Mouse (Mus musculus): ENCODE data around the gene Bmi1. TPM values are rescaled to one million over a fixed set of nuclear protein-coding genes. Genes with fewer than 3 reads are reported as not detected.

Bmi1 gene
- polyA plus RNA-seq (2012): 78.0 and 110 TPM in 2 replicates

DNA sequence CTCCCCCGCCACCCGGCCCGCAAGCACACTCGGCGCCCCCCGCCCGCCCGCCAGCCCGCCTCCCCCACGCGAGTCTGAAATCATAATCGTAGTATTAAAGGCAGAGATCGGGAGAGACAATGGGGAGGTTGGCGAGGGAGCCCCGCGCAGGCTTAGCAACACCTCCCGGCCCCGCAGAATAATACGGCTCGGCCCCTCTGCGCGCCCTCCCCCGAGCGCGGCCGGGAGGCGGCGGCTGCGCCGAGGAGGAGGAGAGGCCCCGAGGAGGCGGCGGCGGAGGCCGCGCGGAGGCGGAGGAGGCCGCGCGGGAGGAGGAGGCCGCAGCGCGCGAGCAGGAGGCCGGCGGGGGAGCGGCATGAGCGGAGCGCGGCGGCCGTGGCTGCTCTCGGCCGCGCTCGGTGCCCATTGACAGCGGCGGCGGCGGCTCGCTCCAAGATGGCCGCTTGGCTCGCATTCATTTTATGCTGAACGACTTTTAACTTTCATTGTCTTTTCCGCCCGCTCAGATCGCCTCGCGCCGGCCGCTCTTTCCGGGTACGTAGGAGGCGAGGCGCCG is at the start of gene Bmi1:
Bmi1 (plus strand) TSS at position 83 of the 556 bp plus-strand sequence.
- no peak for TF ChIP-seq GATA1 (IDR thresholded peaks at IDR 0.05; ENCODE audit: low read length)

DNA sequence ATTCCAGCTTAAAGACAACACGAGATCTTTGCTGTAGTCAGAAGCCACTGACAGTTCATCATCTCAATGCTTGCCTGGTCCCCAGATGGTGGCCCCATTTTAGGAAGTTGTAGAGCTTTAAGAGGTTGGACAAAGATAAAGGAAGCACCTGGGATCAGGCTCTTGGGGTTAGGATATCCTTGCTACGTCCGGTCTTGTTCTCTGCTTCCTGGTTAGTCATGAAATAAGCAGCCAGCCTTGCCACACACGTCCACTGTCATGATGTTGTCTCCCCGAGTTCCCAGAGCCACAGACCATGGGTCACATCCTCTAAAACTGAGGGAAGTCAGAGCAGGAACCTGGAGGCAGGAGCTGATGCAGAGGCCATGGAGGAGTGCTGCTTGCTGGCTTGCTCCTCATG is 46.3 kb upstream of the Bmi1 start:
- TF ChIP-seq GATA1 (IDR thresholded peaks at IDR 0.05; ENCODE audit: low read length): no peak

DNA sequence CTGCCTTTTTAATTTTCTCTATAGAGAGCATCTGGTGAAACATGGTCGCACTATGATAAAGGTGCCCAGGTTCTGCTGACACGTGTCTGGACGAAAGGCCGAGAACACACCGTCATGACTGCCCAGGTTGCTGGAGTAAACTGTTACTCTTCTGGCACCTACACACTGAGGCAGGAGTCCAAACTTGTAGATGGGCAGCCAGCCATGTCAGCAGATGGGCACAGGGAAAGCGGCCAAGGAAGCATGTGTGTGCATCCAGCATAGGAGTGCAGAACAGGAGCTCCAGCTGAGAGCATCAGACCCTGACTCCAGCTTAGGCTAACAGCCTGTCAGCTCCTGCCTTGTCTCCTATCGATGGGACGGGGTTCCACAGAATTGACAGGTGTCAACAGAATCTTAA is 41.8 kb upstream of the Bmi1 start:
- TF ChIP-seq GATA1 (IDR thresholded peaks at IDR 0.05; ENCODE audit: low read length): no peak

DNA sequence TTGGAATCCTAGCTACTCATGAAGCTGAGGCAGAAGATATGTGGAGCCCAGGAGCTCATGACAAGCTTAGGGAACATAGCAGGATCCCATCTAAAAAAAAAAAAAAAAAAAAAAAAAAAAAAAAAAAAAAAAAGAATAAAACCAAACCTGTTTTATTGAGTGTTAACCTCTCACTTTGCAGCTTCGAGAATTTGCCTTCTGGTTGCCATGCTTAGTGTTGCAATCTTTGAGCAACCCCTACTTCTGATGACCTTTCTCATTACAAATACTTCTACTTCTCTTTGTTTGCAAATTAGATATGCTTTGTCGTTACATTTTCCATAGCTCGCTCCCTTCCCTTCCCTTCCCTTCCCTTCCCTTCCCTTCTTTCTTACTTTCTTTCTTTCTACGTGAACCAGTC is 28.3 kb upstream of the Bmi1 start:
- TF ChIP-seq GATA1 (IDR thresholded peaks at IDR 0.05; ENCODE audit: low read length): no peak

DNA sequence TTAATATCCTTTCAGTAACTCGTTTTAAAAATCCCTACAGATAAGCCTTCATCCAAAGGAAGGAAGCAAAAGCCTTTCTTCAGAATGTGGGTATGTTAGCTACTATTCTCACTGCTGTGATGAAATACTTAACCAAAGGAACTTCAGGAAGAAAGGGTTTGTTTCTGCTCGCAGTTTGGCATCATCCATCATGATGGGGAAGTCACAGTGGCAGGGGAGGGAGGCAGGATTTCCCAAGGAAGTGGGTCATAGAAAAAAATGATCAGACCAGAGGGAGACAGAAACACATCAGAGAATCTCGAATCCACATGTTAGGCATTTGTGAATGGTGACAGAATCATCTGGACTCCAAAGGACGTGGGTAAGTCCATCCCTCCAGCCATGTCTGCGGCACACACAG is 22.0 kb upstream of the Bmi1 start:
- TF ChIP-seq GATA1 (IDR thresholded peaks at IDR 0.05; ENCODE audit: low read length): no peak

DNA sequence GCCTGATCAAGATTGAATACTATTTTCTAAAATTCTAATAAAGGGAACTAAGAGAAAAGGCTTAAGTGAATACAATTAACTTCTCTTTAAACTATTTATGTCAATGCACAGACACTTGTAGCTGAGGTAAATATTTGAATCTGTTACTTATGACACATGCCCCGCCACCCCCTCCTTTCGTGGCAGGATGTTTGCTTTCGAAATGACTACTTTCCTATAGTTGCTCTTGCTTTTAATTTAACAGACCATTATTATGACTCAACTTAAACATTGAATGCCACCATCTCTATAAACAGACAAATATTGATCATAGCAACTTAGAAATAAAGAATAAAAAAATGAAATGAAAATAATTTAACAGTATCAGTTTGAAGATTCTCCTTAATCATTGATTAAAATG is 12.8 kb upstream of the Bmi1 start:
- no peak for TF ChIP-seq GATA1 (IDR thresholded peaks at IDR 0.05; ENCODE audit: low read length)

DNA sequence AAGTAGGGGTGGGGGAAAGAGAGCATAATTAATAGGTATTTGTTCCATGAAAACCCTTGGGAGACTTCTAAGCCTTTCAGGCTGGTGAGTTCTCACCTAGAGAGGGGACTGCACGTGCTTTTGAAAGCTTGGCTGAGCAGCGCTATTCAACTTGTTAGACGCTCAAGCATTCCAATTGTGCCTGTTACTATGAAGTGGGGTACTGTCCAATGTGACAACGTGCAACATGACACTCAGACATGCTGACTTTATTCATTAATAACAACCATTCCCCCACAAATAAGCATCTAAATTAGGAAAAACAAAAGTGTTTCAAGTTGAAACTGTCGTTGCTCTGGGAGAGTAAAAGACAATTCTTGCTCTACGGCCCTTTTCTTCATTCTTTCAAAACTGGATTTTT is 5.8 kb upstream of the Bmi1 start:
- TF ChIP-seq GATA1 (IDR thresholded peaks at IDR 0.05; ENCODE audit: low read length): no peak

DNA sequence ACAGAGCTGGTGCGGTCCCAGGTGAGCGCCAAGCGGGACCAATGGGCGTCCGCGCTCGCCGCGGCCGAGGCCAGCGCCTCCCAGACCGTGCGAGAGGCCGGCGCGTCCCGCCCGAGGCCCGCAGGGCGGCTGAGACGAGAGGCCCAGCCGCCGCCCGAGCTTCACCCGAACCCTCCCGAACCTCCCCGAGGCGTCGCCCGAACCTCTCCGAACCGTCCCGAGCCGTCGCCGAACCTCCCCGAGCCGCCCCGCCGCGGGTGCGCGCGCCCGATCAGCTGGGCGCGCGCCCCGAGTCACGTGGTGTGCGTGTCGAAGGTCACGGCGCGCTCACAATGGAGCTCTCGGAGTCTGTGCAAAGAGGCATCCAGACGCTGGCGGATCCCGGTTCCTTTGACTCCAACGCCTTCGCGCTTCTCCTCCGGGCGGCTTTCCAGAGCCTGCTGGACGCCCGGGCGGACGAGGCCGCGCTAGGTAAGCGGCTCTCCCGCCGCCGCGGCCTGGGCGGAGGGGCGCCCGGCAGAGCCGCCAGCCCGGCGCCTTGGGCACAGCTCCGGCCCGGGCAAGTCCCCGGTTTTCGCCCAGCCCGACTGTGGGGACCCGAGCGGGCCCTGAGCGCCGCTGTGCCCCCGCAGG is 4.6 kb upstream of the Bmi1 start, which contains the start of gene Commd3:
Commd3 (plus strand) TSS at position 252 of the 633 bp plus-strand sequence.
- no peak for TF ChIP-seq GATA1 (IDR thresholded peaks at IDR 0.05; ENCODE audit: low read length)

DNA sequence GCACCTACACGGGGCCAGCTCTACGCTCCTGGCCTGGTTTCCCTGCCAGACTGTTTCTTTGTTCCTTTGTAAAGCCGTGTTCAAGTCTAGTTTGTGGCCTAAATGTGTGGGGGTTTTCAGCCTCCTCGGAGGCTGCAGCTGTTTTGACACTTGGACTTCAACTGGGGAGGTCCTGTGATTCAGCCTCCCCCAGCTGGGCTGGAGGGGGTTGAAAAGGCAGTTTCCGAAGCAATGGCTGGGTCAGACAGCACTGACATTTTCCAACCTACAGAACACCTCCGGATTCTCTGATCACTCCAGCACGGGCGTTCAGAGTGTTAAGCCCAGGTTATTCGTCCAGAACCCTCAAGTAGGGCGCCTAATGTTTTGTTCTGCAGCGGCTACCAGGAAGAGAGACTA is 4.1 kb upstream of the Bmi1 start:
- TF ChIP-seq GATA1 (IDR thresholded peaks at IDR 0.05; ENCODE audit: low read length): no peak

DNA sequence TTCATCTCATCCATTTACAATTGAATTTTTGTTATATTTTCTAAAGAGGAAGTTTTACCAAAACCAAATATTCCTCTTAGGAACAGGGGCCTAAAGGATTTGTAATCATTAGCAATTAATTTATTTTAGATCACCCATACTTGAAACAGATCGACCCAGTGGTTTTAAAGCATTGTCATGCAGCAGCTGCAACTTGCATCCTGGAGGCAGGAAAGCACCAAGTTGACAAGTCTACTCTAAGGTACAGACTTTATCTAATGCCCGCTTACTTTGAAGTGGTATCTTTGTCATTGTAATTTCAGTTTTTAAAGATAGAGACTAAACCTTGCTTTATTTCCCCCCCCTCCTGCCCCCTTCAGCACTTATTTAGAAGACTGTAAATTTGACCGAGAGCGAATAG is 3.1 kb upstream of the Bmi1 start:
- no peak for TF ChIP-seq GATA1 (IDR thresholded peaks at IDR 0.05; ENCODE audit: low read length)

DNA sequence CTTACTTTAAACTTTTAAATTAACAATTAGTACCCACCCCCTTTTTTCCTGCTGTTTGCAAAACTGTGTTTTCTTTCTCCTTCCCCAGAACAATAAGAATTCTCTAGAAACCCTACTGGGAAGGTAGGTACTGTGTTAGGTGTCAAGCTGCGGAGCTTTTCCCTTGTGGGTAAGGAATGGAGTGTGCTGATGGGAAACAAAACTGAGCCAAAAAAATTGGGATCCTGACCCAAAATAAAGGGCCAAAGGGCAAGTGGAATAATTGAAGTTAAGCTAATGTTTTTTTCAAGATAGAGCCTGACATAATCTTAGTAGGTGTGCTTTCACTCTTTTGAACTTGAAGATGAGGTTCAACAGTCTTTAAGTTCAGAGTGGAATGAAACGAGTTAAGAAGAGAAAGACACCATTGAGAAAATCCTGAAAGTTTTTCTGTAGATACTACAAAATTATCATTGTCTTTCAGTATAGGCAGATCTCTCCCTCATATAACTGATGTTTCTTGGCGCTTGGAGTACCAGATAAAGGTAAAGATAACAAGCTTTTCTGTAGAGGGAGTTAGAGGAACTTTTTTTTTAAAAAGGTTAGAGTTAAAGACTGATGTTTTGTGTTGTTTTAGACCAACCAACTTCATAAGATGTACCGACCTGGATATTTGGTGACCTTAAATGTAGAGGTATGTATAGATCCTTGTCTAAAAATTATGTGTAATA is 2.5 kb upstream of the Bmi1 start:
- TF ChIP-seq GATA1 (IDR thresholded peaks at IDR 0.05; ENCODE audit: low read length): no peak

DNA sequence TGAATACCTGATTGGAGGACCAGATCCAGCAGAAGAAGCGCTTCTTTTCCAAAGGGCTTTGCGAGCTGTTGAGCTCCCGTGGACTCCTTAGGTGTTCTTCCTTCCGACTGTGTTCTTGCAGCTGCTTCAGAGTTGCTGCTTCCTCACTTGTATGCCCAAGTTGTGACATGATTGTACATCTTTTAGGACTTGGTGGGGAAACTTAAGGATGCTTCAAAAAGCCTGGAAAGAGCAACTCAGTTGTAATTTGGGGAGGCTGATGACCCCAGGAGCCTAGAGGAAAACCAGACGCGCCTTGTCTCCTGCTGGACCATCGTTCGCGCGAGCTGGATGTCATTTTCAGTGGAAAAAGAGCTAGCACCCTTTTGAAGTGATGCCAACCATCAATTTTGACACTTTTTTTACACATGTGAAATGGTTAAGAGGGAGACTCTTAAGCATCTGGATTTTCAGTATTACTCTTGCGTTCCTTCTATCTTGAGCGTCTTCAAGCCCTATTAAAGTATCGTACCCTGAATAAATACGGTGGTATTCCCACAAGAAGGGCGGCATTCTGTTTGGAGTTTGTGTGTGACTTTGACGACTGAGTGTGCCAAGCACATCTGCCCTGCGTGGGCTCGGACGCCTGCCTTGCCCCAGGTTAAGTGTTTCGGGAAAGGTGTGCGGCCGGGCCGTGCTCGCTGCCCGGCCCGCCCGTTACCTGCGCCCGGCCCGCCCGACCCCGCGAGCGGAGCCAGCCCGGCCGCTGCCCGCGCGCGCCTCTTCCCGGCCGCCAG is 949 bp upstream of the Bmi1 start:
- TF ChIP-seq GATA1 (IDR thresholded peaks at IDR 0.05; ENCODE audit: low read length): no peak

DNA sequence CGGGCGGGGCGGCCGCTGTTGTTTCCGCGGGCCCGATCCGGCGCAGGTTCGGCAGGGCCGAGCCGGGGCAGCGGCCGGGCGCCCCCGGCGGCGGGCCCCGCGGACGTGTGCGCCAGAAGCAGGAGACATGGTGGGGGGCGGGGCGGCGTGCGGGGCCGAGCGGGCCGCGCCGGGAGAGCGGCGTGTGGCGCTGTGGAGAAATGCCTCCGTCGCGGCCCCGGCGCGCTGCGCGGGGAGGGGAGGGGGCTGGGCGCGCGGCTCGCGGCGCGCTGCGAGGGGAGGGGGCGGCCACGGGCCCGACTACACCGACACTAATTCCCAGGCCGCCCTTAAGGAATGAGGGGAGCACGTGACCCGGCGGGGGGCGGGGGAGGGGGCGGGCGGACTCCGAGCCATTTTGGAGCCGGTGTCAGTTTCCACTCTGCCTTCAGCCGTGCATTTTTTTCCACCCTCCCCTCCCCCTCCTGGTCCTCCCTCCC is 322 bp upstream of the Bmi1 start:
- TF ChIP-seq GATA1 (IDR thresholded peaks at IDR 0.05; ENCODE audit: low read length): no peak

DNA sequence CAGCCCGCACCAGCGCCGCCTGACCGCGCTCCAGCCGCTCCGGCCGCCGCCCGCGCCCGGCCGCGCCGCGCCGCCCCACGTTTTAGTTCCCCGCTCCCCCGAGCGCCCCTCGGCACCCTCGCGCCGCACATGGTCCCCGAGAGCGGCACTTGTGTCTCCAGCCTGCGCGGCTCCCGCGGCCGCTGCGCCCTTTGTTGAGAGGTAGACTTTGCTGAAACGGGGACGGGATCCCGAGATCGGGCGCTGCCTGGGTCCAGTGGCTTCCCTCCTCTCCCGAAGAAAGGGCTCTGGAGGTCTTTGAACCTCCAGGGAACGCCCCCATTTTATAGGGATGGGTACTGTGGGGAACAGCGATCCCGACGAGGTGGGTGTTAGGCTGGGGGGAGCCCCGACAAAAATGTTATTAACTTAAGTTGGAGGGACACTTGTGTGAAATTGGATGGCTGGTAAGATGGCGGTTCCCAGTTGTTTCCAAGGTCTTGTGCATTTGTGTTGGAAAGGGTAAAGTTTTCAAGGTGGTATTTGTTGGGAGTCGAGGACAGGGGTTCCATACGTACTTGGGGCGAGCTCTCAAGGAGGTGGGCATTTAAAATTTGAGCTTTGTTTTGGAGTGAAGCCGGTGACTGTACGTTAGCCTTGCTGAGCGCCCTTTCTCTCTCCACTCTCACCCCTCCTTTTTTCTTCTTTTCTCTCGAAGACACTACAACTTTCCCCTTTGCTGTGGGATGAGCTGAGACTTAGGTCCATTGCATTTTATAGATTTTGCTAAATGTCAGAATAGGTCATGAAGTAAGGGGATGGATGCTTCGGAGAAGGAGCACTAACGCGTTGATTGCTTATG is 1.0 kb downstream of the Bmi1 start:
- TF ChIP-seq GATA1 (IDR thresholded peaks at IDR 0.05; ENCODE audit: low read length): no peak

DNA sequence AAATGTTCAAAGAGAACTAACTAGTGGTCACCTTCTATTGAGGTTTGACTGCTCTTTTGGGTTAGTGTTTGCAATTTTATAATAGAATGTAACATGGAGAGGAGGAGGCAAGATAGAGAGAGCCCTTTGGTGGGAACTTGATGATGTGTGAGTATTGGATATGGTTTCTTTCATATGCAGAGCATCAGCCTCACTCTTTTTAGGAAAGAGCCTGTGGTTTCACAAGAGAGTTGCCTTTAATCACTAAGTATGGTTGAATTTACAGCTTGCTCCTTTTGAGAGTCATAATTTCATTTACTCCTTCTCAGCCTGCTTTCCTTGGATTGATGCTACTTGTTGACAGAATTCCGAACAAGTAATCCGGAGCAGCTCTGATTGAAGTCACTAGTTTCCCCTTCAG is 2.9 kb downstream of the Bmi1 start:
- TF ChIP-seq GATA1 (IDR thresholded peaks at IDR 0.05; ENCODE audit: low read length): no peak
